In the genomic region with DNA sequence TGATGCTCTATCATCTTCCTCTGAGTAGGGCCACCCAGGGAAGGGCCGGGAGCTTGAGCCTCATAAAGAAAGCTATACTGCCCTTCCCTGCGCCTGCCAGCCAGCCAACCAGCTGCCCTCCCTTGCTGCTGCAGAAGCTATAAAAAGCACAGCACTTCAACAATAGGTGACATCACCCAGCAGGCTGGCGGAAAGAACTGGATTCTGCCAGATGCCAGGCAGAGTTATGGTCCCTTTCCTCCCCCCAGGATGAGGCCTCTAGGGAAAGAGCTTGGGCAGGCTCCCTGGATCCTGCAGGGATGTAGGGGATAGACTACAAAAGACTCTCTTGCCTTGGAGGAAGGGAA, we compare ENCODE assay signal across 8 mouse cellular contexts.
A peak's percentile ranks its signal among the peaks of the same experiment; 100 is the strongest.
DNase-seq lines count a peak whose midpoint lies in the region; ATAC-seq and TF ChIP-seq lines count a peak whose summit lies in the region.

No protein-coding gene starts in this region.

- H3K4me1 ChIP-seq in cerebellum, adult 2 months (ENCODE audit: control insufficient read depth, insufficient read depth, low read length): peaks cover 35% of the 10 kb centered on the region
- peaks cover 10% of the 10 kb centered on the region for H3K4me1 ChIP-seq in forebrain, embryonic 14.5 days (ENCODE audit: control insufficient read depth, insufficient read depth, low read length)
- H3K4me1 ChIP-seq in hindbrain, embryonic 16.5 days (ENCODE audit: control insufficient read depth, insufficient read depth, low read depth, low read length): peaks cover 24% of the 10 kb centered on the region
- H3K4me1 ChIP-seq in midbrain, embryonic 16.5 days (ENCODE audit: control insufficient read depth, insufficient read depth, low read length): peaks cover 13% of the 10 kb centered on the region

- H3K27me3 ChIP-seq in cerebellum, adult 2 months (ENCODE audit: control insufficient read depth, insufficient read depth, low read length): no peaks in the 10 kb centered on the region
- H3K27me3 ChIP-seq in forebrain, embryonic 14.5 days (replicated peaks; ENCODE audit: control insufficient read depth, insufficient read depth, low read length): no peaks in the 10 kb centered on the region
- no peaks in the 10 kb centered on the region for H3K27me3 ChIP-seq in hindbrain, embryonic 16.5 days (replicated peaks; ENCODE audit: control insufficient read depth, insufficient read depth, low read length)
- no peaks in the 10 kb centered on the region for H3K27me3 ChIP-seq in midbrain, embryonic 16.5 days (ENCODE audit: control insufficient read depth, insufficient read depth, low read depth, low read length)

- 4% methylated on average over 3 of the region's 3 CpGs for WGBS in cerebellum, adult 2 months
- 18% methylated on average over 3 of the region's 3 CpGs for WGBS in forebrain, embryonic 14.5 days
- 25% methylated on average over 3 of the region's 3 CpGs for WGBS in hindbrain, embryonic 16.5 days
- 23% methylated on average over 3 of the region's 3 CpGs for WGBS in midbrain, embryonic 16.5 days

- peak; percentile 60 to 63 for DNase-seq in cerebellum, adult 2 months
- no peak for DNase-seq in cerebellum, adult 11 months
- DNase-seq in forebrain, embryonic 14.5 days (ENCODE audit: low spot score): peak; percentile 77
- DNase-seq in left cerebral cortex, postnatal 10 days (ENCODE audit: extremely low spot score in 1 of 2, low spot score in 2 of 2): peak; percentile 53 to 69
- DNase-seq in urinary bladder, postnatal 4 days (ENCODE audit: low spot score in 2 of 2): no peak

- intact Hi-C loops in left cerebral cortex, postnatal 10 days (cut with DNase I): no loop called here

- H3K9ac ChIP-seq in forebrain, embryonic 14.5 days (ENCODE audit: low read length): no peak overlapping the region
- peak overlapping the region; percentile 19; the same call in 1 of the 2 replicates for H3K9ac ChIP-seq in hindbrain, embryonic 16.5 days (ENCODE audit: low read depth, low read length)
- peak overlapping the region; percentile 34; the same call in 1 of the 2 replicates for H3K9ac ChIP-seq in midbrain, embryonic 16.5 days (ENCODE audit: low read depth, low read length)

- H3K4me2 ChIP-seq in forebrain, embryonic 14.5 days (ENCODE audit: low read length): no peak overlapping the region
- H3K4me2 ChIP-seq in hindbrain, embryonic 16.5 days (ENCODE audit: low read length): no peak overlapping the region
- H3K4me2 ChIP-seq in midbrain, embryonic 16.5 days (ENCODE audit: low read length): no peak overlapping the region

- no peaks in the 10 kb centered on the region for H3K9me3 ChIP-seq in forebrain, embryonic 14.5 days (replicated peaks; ENCODE audit: control insufficient read depth, low read length)
- no peaks in the 10 kb centered on the region for H3K9me3 ChIP-seq in hindbrain, embryonic 16.5 days (ENCODE audit: control insufficient read depth, low read length)
- H3K9me3 ChIP-seq in midbrain, embryonic 16.5 days (replicated peaks; ENCODE audit: control insufficient read depth, low read length, poor library complexity, severe bottlenecking): no peaks in the 10 kb centered on the region

- no peaks in the 10 kb centered on the region for H3K36me3 ChIP-seq in forebrain, embryonic 14.5 days (ENCODE audit: control insufficient read depth, insufficient read depth, low read length)
- H3K36me3 ChIP-seq in hindbrain, embryonic 16.5 days (ENCODE audit: control insufficient read depth, insufficient read depth, low read length): no peaks in the 10 kb centered on the region
- H3K36me3 ChIP-seq in midbrain, embryonic 16.5 days (ENCODE audit: control insufficient read depth, insufficient read depth, low read length): no peaks in the 10 kb centered on the region

- H3K4me3 ChIP-seq in cerebellum, adult 2 months (replicated peaks; ENCODE audit: insufficient read depth, low read depth, low read length): no peak overlapping the region
- H3K4me3 ChIP-seq in forebrain, embryonic 14.5 days (ENCODE audit: low read depth, low read length): no peak overlapping the region
- no peak overlapping the region for H3K4me3 ChIP-seq in hindbrain, embryonic 16.5 days (ENCODE audit: low read length)
- no peak overlapping the region for H3K4me3 ChIP-seq in midbrain, embryonic 16.5 days (ENCODE audit: low read depth, low read length)

- TF ChIP-seq CTCF in cerebellum, adult 2 months (IDR thresholded peaks at IDR 0.05; ENCODE audit: borderline replicate concordance, insufficient read depth, low read depth, low read length): no peak

- peak; percentile 76; the same call in 1 of the 2 replicates for ATAC-seq in forebrain, embryonic 14.5 days
- ATAC-seq in hindbrain, embryonic 16.5 days: peak; percentile 85
- ATAC-seq in midbrain, embryonic 16.5 days: peak; percentile 77
- no peak for ATAC-seq in megakaryocyte, adult 5-6 weeks (ENCODE audit: poor library complexity, severe bottlenecking)

- H3K27ac ChIP-seq in cerebellum, adult 2 months (ENCODE audit: insufficient read depth, low read length): peak overlapping the region; percentile 91
- H3K27ac ChIP-seq in forebrain, embryonic 14.5 days (ENCODE audit: low read depth, low read length): peak overlapping the region; percentile 75
- H3K27ac ChIP-seq in hindbrain, embryonic 16.5 days (ENCODE audit: low read depth, low read length): peak overlapping the region; percentile 77
- H3K27ac ChIP-seq in midbrain, embryonic 16.5 days (ENCODE audit: low read length): peak overlapping the region; percentile 83

- no peak for TF ChIP-seq POLR2A in cerebellum, adult 2 months (IDR thresholded peaks at IDR 0.05; ENCODE audit: borderline replicate concordance, insufficient read depth, low read length)

Comparison
In these comparisons a context has a peak if more than half of its experiments do, and no peak if none do; other contexts are left out.
1. DNase-seq: peak in cerebellum, adult 2 months (2 of 2), forebrain, embryonic 14.5 days (single experiment) and left cerebral cortex, postnatal 10 days (2 of 2); none in cerebellum, adult 11 months (single experiment) and urinary bladder, postnatal 4 days (0 of 2).
2. Peak in every context shown above with its lines, with median percentiles within 50 percentile points of each other: H3K27ac ChIP-seq.